Mouse (Mus musculus) heart, adult 2 months (tissue): Measurements from ENCODE around the gene Ptpn6.

Source experiments
- CTCF ChIP-seq: fragments of 200-600 bp; IDR thresholded peaks from 2 replicates; pipeline ENCODE4 v1.8.1; 2022; ENCODE audit warnings: antibody characterized with exemption, mild to moderate bottlenecking, moderate library complexity
- POLR2A ChIP-seq: fragments of 200-500 bp; IDR thresholded peaks from 2 replicates; pipeline ENCODE4 v1.6.1; 2011; ENCODE audit warnings: mild to moderate bottlenecking, low read depth, low read length, control low read depth; ENCODE audit not compliant: insufficient read depth

DNA sequence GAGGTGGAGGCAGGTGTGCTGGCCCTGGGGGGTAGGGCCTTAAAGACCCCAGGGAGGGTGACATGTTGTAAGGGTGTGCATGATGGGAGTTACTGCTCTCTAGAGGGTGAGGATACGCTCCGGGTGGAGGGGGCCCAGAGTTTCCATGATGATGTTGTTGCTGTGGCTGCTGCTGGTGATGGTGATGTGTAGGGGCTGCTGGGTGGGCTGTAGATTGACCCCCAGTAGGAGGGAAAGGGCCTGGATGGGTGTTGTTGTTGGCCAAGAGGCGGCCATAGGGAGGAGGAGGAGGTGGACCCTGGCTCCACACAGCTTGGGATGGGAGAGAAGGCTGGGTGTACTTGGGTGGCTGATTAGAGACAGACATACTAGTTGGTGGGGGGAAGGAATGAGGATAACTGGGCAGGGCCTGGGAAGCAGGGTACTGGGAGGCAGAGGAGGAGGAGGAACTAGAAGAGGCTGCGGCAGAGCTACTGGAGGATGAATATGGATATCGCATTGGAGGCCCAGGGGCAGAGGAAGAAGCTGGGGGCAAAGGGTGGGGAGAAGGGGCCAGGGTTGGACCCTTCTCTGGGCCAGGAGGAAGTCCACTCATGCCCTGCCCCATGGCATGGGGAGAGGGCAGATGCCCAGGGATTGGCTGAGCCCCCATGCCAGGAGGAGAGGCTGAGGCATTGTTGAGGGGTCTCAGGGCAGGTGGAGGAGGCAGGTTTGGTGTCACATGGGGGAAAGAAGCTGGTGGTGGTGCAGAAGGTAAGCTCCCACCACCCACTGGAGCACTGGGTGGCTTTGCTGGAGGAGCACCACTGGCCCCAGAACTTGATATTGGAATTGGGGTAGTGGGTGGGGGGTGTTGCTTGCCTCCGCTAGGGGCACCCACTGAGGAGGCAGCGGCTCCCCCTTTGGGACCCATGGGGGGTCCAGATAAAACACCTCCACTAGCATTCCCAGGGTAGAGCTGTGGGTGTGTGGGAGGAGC is 8.4 kb upstream of the Ptpn6 start:
- TF ChIP-seq CTCF = no peak
- TF ChIP-seq POLR2A = no peak
